Mouse (Mus musculus) lung, postnatal 0 days (tissue): ENCODE data around the gene Plcxd3. TPM values are rescaled to one million over a fixed set of nuclear protein-coding genes. Genes with fewer than 3 reads are reported as not detected.
"Not testable (repeated sequence)": the region's sequence is repeated elsewhere in the genome, so short reads cannot be mapped to it uniquely, and the experiment has no call there.

Source experiments
- ATAC-seq: fragments of 200-750 bp; cut with Nextera tagmentation; 2 replicates; pipeline ENCODE4 v1.8.0; 2017; ENCODE audit warnings: moderate library complexity
- DNase-seq: peaks from one replicate; pipeline ENCODE4 v3.0.0-alpha.2; 2016; ENCODE audit warnings: low spot score
- H3K27ac ChIP-seq: fragments of 300-500 bp; sonication (generic); 2 replicates; pipeline ENCODE4 v1.5.1; 2014; ENCODE audit warnings: antibody characterized with exemption, mild to moderate bottlenecking, low read length, mixed read lengths
- H3K27me3 ChIP-seq: fragments of 300-500 bp; sonication (generic); replicated peaks from 2 replicates; pipeline ENCODE4 v1.6.1; 2014; ENCODE audit warnings: low read length, mixed read lengths; ENCODE audit not compliant: insufficient read depth
- H3K36me3 ChIP-seq: fragments of 300-500 bp; sonication (generic); 2 replicates; pipeline ENCODE4 v1.6.1; 2014; ENCODE audit warnings: low read length, mixed read lengths; ENCODE audit not compliant: insufficient read depth
- H3K4me1 ChIP-seq: fragments of 300-500 bp; sonication (generic); 2 replicates; pipeline ENCODE4 v1.6.1; 2014; ENCODE audit warnings: antibody characterized with exemption, low read depth, low read length, mixed read lengths; ENCODE audit not compliant: insufficient read depth
- H3K4me2 ChIP-seq: fragments of 300-500 bp; sonication (generic); replicated peaks from 2 replicates; pipeline ENCODE4 v1.6.1; 2014; ENCODE audit warnings: low read depth, mild to moderate bottlenecking, low read length, moderate library complexity, mixed read lengths
- H3K4me3 ChIP-seq: fragments of 300-500 bp; sonication (generic); 2 replicates; pipeline ENCODE4 v1.5.1; 2014; ENCODE audit warnings: low read depth, low read length
- H3K9ac ChIP-seq: fragments of 300-500 bp; sonication (generic); replicated peaks from 2 replicates; pipeline ENCODE4 v1.6.1; 2014; ENCODE audit warnings: low read depth, mild to moderate bottlenecking
- H3K9me3 ChIP-seq: fragments of 300-500 bp; sonication (generic); 2 replicates; pipeline ENCODE4 v1.6.1; 2016; ENCODE audit warnings: low read length, mixed read lengths
- CTCF ChIP-seq: IDR thresholded peaks from 2 replicates; pipeline ENCODE4 v1.5.1; 2016; ENCODE audit warnings: antibody characterized with exemption, mild to moderate bottlenecking
- EP300 ChIP-seq: IDR thresholded peaks from 2 replicates; pipeline ENCODE4 v1.6.1; 2016; ENCODE audit warnings: antibody characterized with exemption, mild to moderate bottlenecking, control low read depth
- WGBS: fragments of 180-500 bp; shearing (Covaris S2); extraction: QIAGEN DNeasy Blood & Tissue Kit; methylation state at CpG from one replicate; pipeline ENCODE4 v1.1.7; 2014; 5-methylcytosine and 5-hydroxymethylcytosine counted together
- polyA plus RNA-seq: library from polyadenylated mRNA; unstranded; fragments of >200 nt; fragmentation: Nextera tagmentation; extraction: Ambion mirVana; gene quantifications from 2 replicates; pipeline ENCODE4 v1.2.1, GENCODE M21; 2015

Plcxd3 gene
- polyA plus RNA-seq, 1 experiment from 2014 or later: 0.41 TPM

DNA sequence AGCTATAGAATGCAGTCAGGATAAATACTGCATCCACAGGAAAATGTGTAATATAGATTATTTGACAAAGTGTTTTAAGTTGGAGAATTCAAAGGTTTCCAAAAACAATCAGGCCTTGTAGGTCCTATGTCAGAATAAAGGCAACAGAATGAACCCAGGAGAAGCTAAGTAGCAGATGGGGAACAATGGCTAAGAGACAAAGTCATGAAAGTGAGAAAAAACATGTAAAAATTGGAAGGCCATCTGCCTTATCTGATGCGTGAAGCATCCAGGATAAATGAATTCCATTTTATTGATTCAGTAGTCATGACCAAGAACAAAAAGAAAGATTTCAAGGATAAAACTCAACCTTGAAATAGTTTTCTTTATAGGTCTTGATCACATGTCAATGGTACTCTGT lies 139.4 kb downstream of the Plcxd3 start:
- no peaks in the 10 kb centered on the region for H3K36me3 ChIP-seq
- no peak for DNase-seq
- H3K4me2 ChIP-seq: no peak overlapping the region
- no peaks in the 10 kb centered on the region for H3K4me1 ChIP-seq
- no peaks in the 10 kb centered on the region for H3K9me3 ChIP-seq
- H3K9ac ChIP-seq: no peak overlapping the region
- no peak overlapping the region for H3K27ac ChIP-seq
- TF ChIP-seq CTCF (no peak), EP300 (no peak)
- no peaks in the 10 kb centered on the region for H3K27me3 ChIP-seq
- H3K4me3 ChIP-seq: no peak overlapping the region
- ATAC-seq: no peak
- 89% methylated on average over 1 of the region's 1 CpGs for WGBS

DNA sequence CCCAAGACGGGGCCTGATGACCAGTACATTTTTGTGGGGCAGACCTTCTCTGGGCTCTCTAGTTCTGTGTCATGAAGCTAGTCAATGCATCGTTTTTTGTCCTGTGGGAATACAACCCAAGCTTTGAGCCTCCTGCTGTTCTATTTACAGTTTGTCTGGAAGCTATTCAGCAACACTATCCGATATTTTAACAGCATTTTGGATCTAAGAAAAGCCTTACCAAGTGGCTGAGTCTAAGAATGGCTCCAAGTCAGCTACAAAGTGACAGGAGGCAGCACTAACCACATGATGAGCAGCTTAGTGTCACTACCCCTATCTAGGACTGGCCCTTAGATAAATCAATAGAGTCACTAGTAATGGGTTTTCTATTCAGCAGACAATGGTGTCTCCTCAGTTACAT lies 149.3 kb downstream of the Plcxd3 start:
- ATAC-seq: no peak

GRCm38 (mm10) chr15:4533700-4534099 lies 158.4 kb downstream of the Plcxd3 start:
- no peak for ATAC-seq
- no peak for TF ChIP-seq EP300
- TF ChIP-seq CTCF: no peak
- WGBS: 83% methylated on average over 2 of the region's 2 CpGs

More for the DNA sequence above, 149.3 kb downstream of the Plcxd3 start:
- no peaks in the 10 kb centered on the region for H3K27me3 ChIP-seq
- no peaks in the 10 kb centered on the region for H3K36me3 ChIP-seq
- H3K27ac ChIP-seq: no peak overlapping the region
- WGBS: 68% methylated on average over 3 of the region's 3 CpGs
- no peak overlapping the region for H3K4me3 ChIP-seq
- H3K4me2 ChIP-seq: no peak overlapping the region
- no peaks in the 10 kb centered on the region for H3K9me3 ChIP-seq
- no peak overlapping the region for H3K9ac ChIP-seq
- TF ChIP-seq CTCF (no peak), EP300 (no peak)
- H3K4me1 ChIP-seq: no peaks in the 10 kb centered on the region
- no peak for DNase-seq

GRCm38 (mm10) chr15:4559121-4559520 lies 183.8 kb downstream of the Plcxd3 start:
- Histone ChIP-seq H3K4me1 (no peaks in the 10 kb centered on the region), H3K9ac (no peak overlapping the region), H3K27ac (no peak overlapping the region), H3K4me3 (no peak overlapping the region), H3K9me3 (no peaks in the 10 kb centered on the region), H3K36me3 (no peaks in the 10 kb centered on the region), H3K27me3 (no peaks in the 10 kb centered on the region), H3K4me2 (no peak overlapping the region)
- DNase-seq (no peak), ATAC-seq (no peak)
- TF ChIP-seq EP300 (no peak), CTCF (no peak)
- WGBS: 74% methylated on average over 5 of the region's 5 CpGs

More at GRCm38 (mm10) chr15:4533700-4534099, 158.4 kb downstream of the Plcxd3 start:
- Histone ChIP-seq H3K4me2 (no peak overlapping the region), H3K4me1 (no peaks in the 10 kb centered on the region), H3K9me3 (no peaks in the 10 kb centered on the region), H3K4me3 (no peak overlapping the region), H3K36me3 (no peaks in the 10 kb centered on the region), H3K27me3 (no peaks in the 10 kb centered on the region), H3K9ac (no peak overlapping the region), H3K27ac (no peak overlapping the region)
- DNase-seq: no peak

DNA sequence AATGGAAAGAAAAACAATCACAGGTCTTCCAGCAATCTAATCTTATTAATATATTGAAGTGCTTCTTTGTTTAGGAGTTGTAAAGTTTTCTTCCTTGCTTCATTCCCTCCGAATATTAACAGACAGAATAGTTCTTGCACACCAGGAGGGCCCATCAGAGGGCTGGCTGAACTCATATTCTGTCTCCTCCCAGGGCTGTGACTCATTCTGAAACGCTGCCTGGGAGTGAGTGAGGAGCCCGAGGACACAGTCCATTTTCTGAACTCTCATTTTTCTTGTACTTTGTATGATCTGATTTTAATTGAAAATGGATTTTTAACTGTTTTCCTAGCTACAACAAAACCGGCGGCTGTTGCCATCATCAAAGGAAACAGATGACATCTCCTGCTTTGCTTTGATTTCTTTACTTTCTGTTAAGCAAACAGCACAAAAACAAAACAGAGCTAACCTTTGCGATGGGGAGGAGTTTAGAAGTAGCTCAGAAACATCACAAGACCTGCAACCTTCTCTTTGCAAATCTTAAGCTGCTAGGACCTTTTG lies 186.2 kb downstream of the Plcxd3 start:
- no peak overlapping the region for H3K9ac ChIP-seq
- TF ChIP-seq CTCF (no peak), EP300 (no peak)
- no peak overlapping the region for H3K27ac ChIP-seq
- H3K4me1 ChIP-seq: no peaks in the 10 kb centered on the region
- DNase-seq: peak; percentile 8
- no peak overlapping the region for H3K4me3 ChIP-seq
- H3K27me3 ChIP-seq: no peaks in the 10 kb centered on the region
- no peaks in the 10 kb centered on the region for H3K9me3 ChIP-seq
- 52% methylated on average over 6 of the region's 6 CpGs for WGBS
- no peaks in the 10 kb centered on the region for H3K36me3 ChIP-seq
- no peak for ATAC-seq
- no peak overlapping the region for H3K4me2 ChIP-seq

DNA sequence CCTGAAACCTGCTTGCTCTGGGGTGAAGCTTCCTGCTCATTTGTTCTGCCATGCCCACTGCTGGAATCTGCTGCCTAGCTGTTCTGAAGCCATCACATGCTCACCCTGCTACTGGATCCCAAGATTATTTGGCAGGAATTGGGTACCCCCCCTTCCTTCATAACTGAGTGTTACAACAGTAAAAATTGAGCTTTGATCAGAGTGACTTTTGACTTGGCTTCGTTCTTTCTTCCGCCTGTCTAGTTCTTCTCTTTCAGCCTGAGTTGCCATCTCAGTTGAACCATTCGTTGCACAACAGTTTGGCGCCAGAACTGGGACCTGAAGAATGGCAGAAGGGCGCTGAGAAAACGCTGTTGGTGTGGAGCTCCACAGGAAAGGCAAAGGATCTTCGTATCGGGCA lies 220.2 kb downstream of the Plcxd3 start:
- H3K4me2 ChIP-seq, H3K9me3 ChIP-seq, H3K27ac ChIP-seq, H3K9ac ChIP-seq, ATAC-seq, H3K27me3 ChIP-seq, H3K36me3 ChIP-seq, H3K4me1 ChIP-seq, H3K4me3 ChIP-seq: not testable (repeated sequence)
- WGBS: 83% methylated on average over 8 of the region's 8 CpGs
- DNase-seq: peak; percentile 0

DNA sequence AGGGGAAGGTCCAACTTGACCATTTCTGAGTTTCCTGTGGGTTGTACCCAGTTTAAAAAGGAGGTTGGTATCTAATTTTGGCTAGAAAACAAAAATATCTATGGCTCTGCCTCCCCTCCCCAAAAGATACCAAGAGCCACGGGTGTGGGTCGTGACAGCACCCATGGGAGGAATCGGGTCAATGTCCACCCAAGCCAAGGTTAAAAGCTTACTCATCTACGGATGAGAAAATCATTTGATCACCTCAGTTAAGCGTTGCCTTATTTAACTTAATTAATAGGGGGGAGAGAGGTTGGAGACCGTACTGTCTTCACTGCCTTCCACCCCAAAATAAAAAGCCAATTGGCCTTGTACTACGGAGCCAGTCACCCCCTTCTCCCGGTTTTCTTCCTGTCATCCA lies 223.4 kb downstream of the Plcxd3 start:
- H3K4me1 ChIP-seq: not testable (repeated sequence)

GRCm38 (mm10) chr15:4599331-4599730 lies 224.0 kb downstream of the Plcxd3 start:
- H3K4me2 ChIP-seq, H3K4me3 ChIP-seq, H3K36me3 ChIP-seq, H3K4me1 ChIP-seq, H3K9me3 ChIP-seq, H3K27ac ChIP-seq, H3K27me3 ChIP-seq, H3K9ac ChIP-seq, ATAC-seq, DNase-seq: not testable (repeated sequence)
- 77% methylated on average over 8 of the region's 8 CpGs for WGBS

More for the DNA sequence above, 223.4 kb downstream of the Plcxd3 start:
- not testable (repeated sequence) for DNase-seq, H3K4me3 ChIP-seq, H3K4me2 ChIP-seq, H3K27ac ChIP-seq, H3K27me3 ChIP-seq, H3K36me3 ChIP-seq, ATAC-seq, H3K9ac ChIP-seq, H3K9me3 ChIP-seq
- 82% methylated on average over 8 of the region's 8 CpGs for WGBS
